Comparison of ENCODE assay signal across 8 mouse cellular contexts in genomic region chr5:122285029-122285766, GRCm38 (mm10). TPM values are rescaled to one million over a fixed set of nuclear protein-coding genes. Genes with fewer than 3 reads are reported as not detected.
DNase-seq lines count a peak whose midpoint lies in the region; ATAC-seq and TF ChIP-seq lines count a peak whose summit lies in the region.

No protein-coding gene starts in this region.

- peak overlapping the region; percentile 87 for H3K4me2 ChIP-seq in forebrain, embryonic 15.5 days (replicated peaks)
- H3K4me2 ChIP-seq in hindbrain, embryonic 12.5 days (replicated peaks), result peak overlapping the region; percentile 98
- H3K4me2 ChIP-seq in limb, embryonic 13.5 days (replicated peaks), result peak overlapping the region; percentile 100
- H3K4me2 ChIP-seq in midbrain, embryonic 12.5 days (replicated peaks), result peak overlapping the region; percentile 99
- H3K4me2 ChIP-seq in stomach, postnatal 0 days (replicated peaks; ENCODE audit: low read depth), result peak overlapping the region; percentile 93

- no peak for TF ChIP-seq EP300 in stomach, postnatal 0 days (optimal IDR thresholded peaks at IDR 0.05)

- peak overlapping the region; percentile 87 for H3K27ac ChIP-seq in forebrain, embryonic 15.5 days (replicated peaks)
- peak overlapping the region; percentile 92 for H3K27ac ChIP-seq in hindbrain, embryonic 12.5 days
- no peak overlapping the region for H3K27ac ChIP-seq in limb, embryonic 13.5 days
- H3K27ac ChIP-seq in midbrain, embryonic 12.5 days (replicated peaks), result peak overlapping the region; percentile 90
- peak overlapping the region; percentile 82 for H3K27ac ChIP-seq in stomach, postnatal 0 days (replicated peaks)

- WGBS in forebrain, embryonic 15.5 days, result under 1% methylated on average over 34 of the region's 34 CpGs
- under 1% methylated on average over 34 of the region's 34 CpGs for WGBS in hindbrain, embryonic 12.5 days
- under 1% methylated on average over 34 of the region's 34 CpGs for WGBS in limb, embryonic 13.5 days
- 1% methylated on average over 34 of the region's 34 CpGs for WGBS in midbrain, embryonic 12.5 days
- WGBS in stomach, postnatal 0 days, result under 1% methylated on average over 32 of the region's 34 CpGs

- no peak; the same call in none of the 2 replicates for ATAC-seq in forebrain, embryonic 15.5 days (replicated peaks)
- ATAC-seq in hindbrain, embryonic 12.5 days (ENCODE audit: low FRiP score), result peak; percentile 59
- no peak for ATAC-seq in limb, embryonic 13.5 days (ENCODE audit: low FRiP score, low read depth)
- ATAC-seq in midbrain, embryonic 12.5 days (ENCODE audit: low FRiP score, low read depth), result peak; percentile 41
- peak; percentile 11; the same call in 1 of the 2 replicates for ATAC-seq in stomach, postnatal 0 days (ENCODE audit: low FRiP score, low TSS enrichment)

- peak overlapping the region; percentile 65 for H3K4me3 ChIP-seq in forebrain, embryonic 15.5 days
- H3K4me3 ChIP-seq in hindbrain, embryonic 12.5 days, result peak overlapping the region; percentile 99
- peak overlapping the region; percentile 96 for H3K4me3 ChIP-seq in limb, embryonic 13.5 days
- peak overlapping the region; percentile 98 for H3K4me3 ChIP-seq in midbrain, embryonic 12.5 days
- H3K4me3 ChIP-seq in stomach, postnatal 0 days (ENCODE audit: low read depth, low read length), result peak overlapping the region; percentile 94

- peak; percentile 45 for TF ChIP-seq CTCF in stomach, postnatal 0 days (IDR thresholded peaks at IDR 0.05; ENCODE audit: low read depth)

- no peaks in the 10 kb centered on the region for H3K9me3 ChIP-seq in forebrain, embryonic 15.5 days
- H3K9me3 ChIP-seq in hindbrain, embryonic 12.5 days (replicated peaks), result no peaks in the 10 kb centered on the region
- 0 out of 2 replicates have a peak, but pooled peaks cover 3% of the 10 kb centered on the region for H3K9me3 ChIP-seq in limb, embryonic 13.5 days
- H3K9me3 ChIP-seq in midbrain, embryonic 12.5 days, result no peaks in the 10 kb centered on the region
- no peaks in the 10 kb centered on the region for H3K9me3 ChIP-seq in stomach, postnatal 0 days (ENCODE audit: control insufficient read depth, low read length)

- H3K9ac ChIP-seq in forebrain, embryonic 15.5 days (replicated peaks), result peak overlapping the region; percentile 76
- peak overlapping the region; percentile 95 for H3K9ac ChIP-seq in hindbrain, embryonic 12.5 days
- H3K9ac ChIP-seq in limb, embryonic 13.5 days, result peak overlapping the region; percentile 88
- H3K9ac ChIP-seq in midbrain, embryonic 12.5 days (replicated peaks), result peak overlapping the region; percentile 96
- H3K9ac ChIP-seq in stomach, postnatal 0 days (ENCODE audit: low read length), result peak overlapping the region; percentile 93

- H3K36me3 ChIP-seq in forebrain, embryonic 15.5 days, result 0 out of 2 replicates have a peak, but pooled peaks cover 3% of the 10 kb centered on the region
- H3K36me3 ChIP-seq in hindbrain, embryonic 12.5 days, result peaks cover 14% of the 10 kb centered on the region; the same call in 1 of the 2 replicates
- H3K36me3 ChIP-seq in limb, embryonic 13.5 days, result peaks cover 22% of the 10 kb centered on the region; the same call in 1 of the 2 replicates
- H3K36me3 ChIP-seq in midbrain, embryonic 12.5 days, result 0 out of 2 replicates have a peak, but pooled peaks cover 2% of the 10 kb centered on the region
- no peaks in the 10 kb centered on the region for H3K36me3 ChIP-seq in stomach, postnatal 0 days (ENCODE audit: control insufficient read depth, insufficient read depth, low read length)

- H3K27me3 ChIP-seq in forebrain, embryonic 15.5 days, result no peaks in the 10 kb centered on the region
- peaks cover 2% of the 10 kb centered on the region; the same call in 1 of the 2 replicates for H3K27me3 ChIP-seq in hindbrain, embryonic 12.5 days
- 0 out of 2 replicates have a peak, but pooled peaks cover 2% of the 10 kb centered on the region for H3K27me3 ChIP-seq in limb, embryonic 13.5 days
- no peaks in the 10 kb centered on the region for H3K27me3 ChIP-seq in midbrain, embryonic 12.5 days
- no peaks in the 10 kb centered on the region for H3K27me3 ChIP-seq in stomach, postnatal 0 days (ENCODE audit: control insufficient read depth, insufficient read depth, low read length)

- H3K4me1 ChIP-seq in forebrain, embryonic 15.5 days, result peaks cover 23% of the 10 kb centered on the region
- H3K4me1 ChIP-seq in hindbrain, embryonic 12.5 days, result peaks cover 18% of the 10 kb centered on the region
- peaks cover 26% of the 10 kb centered on the region for H3K4me1 ChIP-seq in limb, embryonic 13.5 days
- peaks cover 14% of the 10 kb centered on the region for H3K4me1 ChIP-seq in midbrain, embryonic 12.5 days
- 0 out of 2 replicates have a peak, but pooled peaks cover 7% of the 10 kb centered on the region for H3K4me1 ChIP-seq in stomach, postnatal 0 days (replicated peaks; ENCODE audit: control insufficient read depth, insufficient read depth)

- peak; percentile 36 for DNase-seq in layer of hippocampus, adult 11-12 months (ENCODE audit: low spot score)
- no peak for DNase-seq in layer of hippocampus, adult 18-20 months (ENCODE audit: low spot score in 2 of 2)
- peak; percentile 67 for DNase-seq in cerebellum, adult 11 months
- DNase-seq in stomach, postnatal 0 days (ENCODE audit: low spot score), result peak; percentile 72

RNA-seq across cellular contexts. Expression of gene Pptc7, which starts 1.0 kb away (rescaled TPM):
- total RNA-seq in layer of hippocampus, adult 18-20 months (2021), result 10 to 100 TPM; 44.9 to 47.9 TPM
- 8.2 and 8.3 TPM in 2 replicates for polyA plus RNA-seq in forebrain, embryonic 15.5 days (2015; fragmentation: Nextera tagmentation; extraction: Ambion mirVana)
- polyA plus RNA-seq in hindbrain, embryonic 12.5 days (2016; fragmentation: Nextera tagmentation; extraction: Ambion mirVana), result 10.8 and 11.1 TPM in 2 replicates
- polyA plus RNA-seq in limb, embryonic 13.5 days (2015; fragmentation: Nextera tagmentation; extraction: Ambion mirVana), result 8.5 and 8.8 TPM in 2 replicates
- polyA plus RNA-seq in midbrain, embryonic 12.5 days (2016; fragmentation: Nextera tagmentation; extraction: Ambion mirVana), result 9.9 and 11.9 TPM in 2 replicates
- polyA plus RNA-seq in stomach, postnatal 0 days (2015; fragmentation: Nextera tagmentation; extraction: Ambion mirVana), result 7.8 and 8.2 TPM in 2 replicates

RNA-seq across cellular contexts. Expression of gene Tctn1, which starts 20.9 kb away (rescaled TPM):
- total RNA-seq in layer of hippocampus, adult 18-20 months (2021), result 10 to 100 TPM; 10.9 to 12.0 TPM
- 4.2 and 4.5 TPM in 2 replicates for polyA plus RNA-seq in forebrain, embryonic 15.5 days (2015; fragmentation: Nextera tagmentation; extraction: Ambion mirVana)
- polyA plus RNA-seq in hindbrain, embryonic 12.5 days (2016; fragmentation: Nextera tagmentation; extraction: Ambion mirVana), result 7.5 and 7.7 TPM in 2 replicates
- 5.7 and 5.8 TPM in 2 replicates for polyA plus RNA-seq in limb, embryonic 13.5 days (2015; fragmentation: Nextera tagmentation; extraction: Ambion mirVana)
- polyA plus RNA-seq in midbrain, embryonic 12.5 days (2016; fragmentation: Nextera tagmentation; extraction: Ambion mirVana), result 7.2 and 8.1 TPM in 2 replicates
- polyA plus RNA-seq in stomach, postnatal 0 days (2015; fragmentation: Nextera tagmentation; extraction: Ambion mirVana), result 2.3 TPM in 2 replicates

Comparison
In these comparisons a context has a peak if more than half of its experiments do, and no peak if none do; other contexts are left out.
1. DNase-seq: peak in layer of hippocampus, adult 11-12 months (single experiment), cerebellum, adult 11 months (single experiment) and stomach, postnatal 0 days (single experiment); none in layer of hippocampus, adult 18-20 months (0 of 2).
2. ATAC-seq: peak in hindbrain, embryonic 12.5 days (single experiment), midbrain, embryonic 12.5 days (single experiment) and stomach, postnatal 0 days (single experiment); none in forebrain, embryonic 15.5 days (single experiment) and limb, embryonic 13.5 days (single experiment).
3. Peak in every context shown above with its lines, with median percentiles within 50 percentile points of each other: H3K4me2 ChIP-seq, H3K4me3 ChIP-seq and H3K9ac ChIP-seq.